Mouse (Mus musculus): Measurements from ENCODE around the gene Abcg4.

DNA sequence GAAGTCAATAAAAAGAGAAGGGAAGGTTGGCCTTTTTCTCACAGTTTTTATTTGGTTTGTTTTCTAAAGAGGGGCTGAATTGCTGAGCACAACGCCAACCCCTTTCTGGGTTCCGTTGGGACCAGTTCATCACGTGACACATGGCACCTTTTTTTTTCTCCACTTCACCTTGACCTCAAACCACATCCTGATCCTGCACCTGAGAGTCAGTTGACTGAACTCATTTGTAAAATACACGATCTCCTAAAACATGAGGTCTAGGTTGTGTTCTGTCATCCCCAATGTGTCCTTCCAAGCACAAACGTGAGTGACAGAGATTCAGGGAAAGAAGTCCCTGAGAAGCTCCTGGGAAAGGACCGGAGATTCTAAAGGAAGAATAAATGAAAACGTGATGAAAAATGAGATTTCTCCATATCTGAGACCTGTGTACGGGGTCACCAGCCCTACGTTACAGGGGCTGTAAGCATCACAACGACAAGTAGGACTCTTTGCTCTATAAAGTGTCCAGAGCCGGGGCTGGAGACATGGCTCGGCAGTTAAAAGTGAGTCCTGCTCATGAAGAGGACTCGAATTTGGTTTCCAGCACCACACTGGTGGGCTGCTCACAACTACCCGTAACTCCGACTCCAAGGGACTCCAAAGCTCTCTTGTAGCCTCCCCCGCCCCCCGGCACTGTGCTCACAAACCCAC lies 49.8 kb downstream of the Abcg4 start:
- TF ChIP-seq CTCF (IDR thresholded peaks at IDR 0.05; ENCODE audit: extremely low read depth, insufficient read length, insufficient replicate concordance, low read depth, low read length) (no peak), POLR2A (IDR thresholded peaks at IDR 0.05; ENCODE audit: low read depth, low read length) (no peak)

All from small intestine, adult 2 months (tissue).